Mouse (Mus musculus) heart, postnatal 0 days (tissue): ENCODE measurements around the gene Golt1b.

Experiments
- CTCF ChIP-seq: IDR thresholded peaks from 2 replicates; pipeline ENCODE4 v1.5.1; 2016; ENCODE audit warnings: antibody characterized with exemption, control low read depth, low read depth
- EP300 ChIP-seq: IDR thresholded peaks from 2 replicates; pipeline ENCODE4 v1.6.1; 2016; ENCODE audit warnings: antibody characterized with exemption, low read depth

DNA sequence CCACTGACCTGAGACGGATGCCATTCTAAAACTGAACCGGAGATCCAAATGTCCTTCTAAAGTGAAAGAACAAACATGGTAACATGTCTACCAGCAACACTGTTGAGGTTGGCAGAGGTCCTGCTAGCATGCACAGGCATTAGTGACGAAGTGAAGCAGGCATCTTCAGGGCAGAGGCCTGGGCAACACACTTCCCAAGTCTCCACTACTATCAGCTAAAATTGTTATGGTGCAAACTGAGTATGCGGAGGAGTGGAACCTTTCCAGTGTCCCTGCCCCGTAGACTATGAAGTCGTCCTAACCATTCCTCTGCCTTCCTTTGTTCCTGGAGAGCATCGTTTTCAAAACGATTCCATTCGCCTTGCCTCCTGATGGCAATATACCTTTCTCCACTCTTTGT, 2.5 kb upstream of the Golt1b start:
- TF ChIP-seq CTCF (no peak), EP300 (no peak)
